Mouse (Mus musculus): Measurements from ENCODE around the gene Gm21698.
"Not testable (repeated sequence)": the region's sequence is repeated elsewhere in the genome, so short reads cannot be mapped to it uniquely, and the experiment has no call there.

DNA sequence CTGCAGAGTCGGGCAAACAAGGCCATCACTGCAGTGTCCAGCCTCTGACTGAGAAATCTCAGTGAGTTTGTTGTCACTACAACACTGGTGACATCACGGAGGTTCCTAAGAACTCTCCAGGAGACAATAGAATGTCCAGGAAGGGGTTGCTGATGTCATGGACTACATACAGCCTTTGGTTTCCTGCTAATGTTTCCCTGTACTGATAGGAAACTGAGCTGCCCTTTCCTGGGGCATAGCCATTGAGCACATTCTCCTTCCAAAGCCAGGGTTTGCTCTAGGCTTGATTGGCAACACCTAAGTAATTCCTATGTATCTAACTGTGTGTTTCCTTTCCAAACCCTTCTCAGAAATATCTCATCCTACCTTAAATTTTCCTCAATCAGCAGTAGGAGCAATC is 15.9 kb downstream of the Gm21698 start, which contains the start of gene Gm21680:
- not testable (repeated sequence) for TF ChIP-seq CTCF, EP300 (IDR thresholded peaks at IDR 0.05; ENCODE audit: low read depth)

Data from liver, postnatal 0 days (tissue).